In the genomic region with DNA sequence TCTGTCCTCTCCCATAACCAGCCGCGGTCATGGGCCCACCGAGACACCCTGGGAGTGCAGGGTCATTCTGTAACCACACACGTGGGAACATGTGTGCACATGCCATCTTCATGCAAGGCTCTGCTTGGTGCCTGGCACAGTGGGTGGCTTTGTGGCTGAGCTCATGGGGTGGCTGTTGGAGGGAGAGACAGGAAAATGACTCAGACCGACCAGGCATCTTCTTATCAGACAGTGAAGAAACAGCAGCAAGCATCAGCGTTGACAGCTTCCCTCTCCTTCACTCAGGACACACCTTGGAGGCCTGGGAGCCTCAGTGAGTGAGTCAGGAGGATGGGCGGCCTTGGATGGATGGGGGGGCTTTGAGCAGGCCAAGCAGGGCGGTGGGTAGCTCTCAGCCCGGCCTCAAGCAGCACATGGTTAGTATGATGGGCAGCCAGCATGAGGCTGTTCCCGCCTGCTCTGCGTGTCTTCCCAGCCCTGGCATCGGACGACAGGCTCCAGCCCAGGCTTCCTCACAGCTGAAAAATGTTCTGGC, we compare ENCODE assay signal across 12 mouse cellular contexts. TPM values are rescaled to one million over a fixed set of nuclear protein-coding genes. Genes with fewer than 3 reads are reported as not detected.
DNase-seq lines count a peak whose midpoint lies in the region; ATAC-seq lines count a peak whose summit lies in the region.
"Had no signal": no experiment of that assay in that cellular context is flagged by ENCODE, and none has a peak within 500 bp of the region (broad histone marks: within the 10 kb centered on the region; RNA-seq: fewer than 3 reads in every experiment).

No protein-coding gene starts in this region.

- peaks cover 8% of the 10 kb centered on the region for H3K4me1 ChIP-seq in heart, embryonic 12.5 days (replicated peaks)
- H3K4me1 ChIP-seq in megakaryocyte, embryonic 14.5 days = peaks cover 16% of the 10 kb centered on the region
- no peaks in the 10 kb centered on the region for H3K4me1 ChIP-seq in liver, embryonic 11.5 days (replicated peaks; ENCODE audit: control insufficient read depth, insufficient read depth, low read length)
- H3K4me1 ChIP-seq: neural tube, embryonic 13.5 days had no signal

- no peak for ATAC-seq in heart, embryonic 12.5 days (ENCODE audit: insufficient number of reproducible peaks, low FRiP score)
- no peak for ATAC-seq in megakaryocyte, adult 5-6 weeks (ENCODE audit: poor library complexity, severe bottlenecking)
- no peak for ATAC-seq in liver, embryonic 11.5 days (replicated peaks; ENCODE audit: low FRiP score)
- no peak for ATAC-seq in activated CD4-positive, CD25-positive, alpha-beta regulatory T cell, adult 4 months
- ATAC-seq: forebrain, embryonic 16.5 days; inflammation-experienced regulatory T-cells, adult 6 months had no signal

- peak; percentile 95 for DNase-seq in heart, adult 11 months
- DNase-seq in gastrocnemius, adult 8-10 months (ENCODE audit: low spot score in 2 of 2) = peak; percentile 2 to 3
- peak; percentile 0 to 1 for DNase-seq in urinary bladder, adult 18-20 months (ENCODE audit: low spot score in 2 of 2)
- DNase-seq in liver, embryonic 11.5 days (ENCODE audit: low spot score) = no peak

- no peak overlapping the region for H3K4me3 ChIP-seq in heart, embryonic 12.5 days
- peak overlapping the region; percentile 23 for H3K4me3 ChIP-seq in megakaryocyte, embryonic 14.5 days (replicated peaks)
- H3K4me3 ChIP-seq in liver, embryonic 11.5 days (ENCODE audit: low read depth, low read length) = no peak overlapping the region
- H3K4me3 ChIP-seq: neural tube, embryonic 13.5 days had no signal

- H3K27ac ChIP-seq in heart, embryonic 12.5 days (ENCODE audit: poor library complexity, severe bottlenecking) = no peak overlapping the region
- H3K27ac ChIP-seq in liver, embryonic 11.5 days (ENCODE audit: low read depth, low read length) = no peak overlapping the region
- H3K27ac ChIP-seq: neural tube, embryonic 13.5 days had no signal

- H3K36me3 ChIP-seq in heart, embryonic 12.5 days = no peaks in the 10 kb centered on the region
- H3K36me3 ChIP-seq in megakaryocyte, embryonic 14.5 days (replicated peaks; ENCODE audit: low read length) = no peaks in the 10 kb centered on the region
- H3K36me3 ChIP-seq in liver, embryonic 11.5 days (ENCODE audit: control insufficient read depth, insufficient read depth, low read length) = no peaks in the 10 kb centered on the region
- H3K36me3 ChIP-seq: neural tube, embryonic 13.5 days had no signal

- H3K9ac ChIP-seq in heart, embryonic 12.5 days = no peak overlapping the region
- no peak overlapping the region for H3K9ac ChIP-seq in liver, embryonic 11.5 days (ENCODE audit: low read depth, low read length)
- H3K9ac ChIP-seq: neural tube, embryonic 13.5 days had no signal

- 71% methylated on average over 13 of the region's 13 CpGs for whole genome bisulfite sequencing in heart, embryonic 12.5 days
- WGBS in liver, embryonic 11.5 days = 68% methylated on average over 13 of the region's 13 CpGs

- no peaks in the 10 kb centered on the region for H3K9me3 ChIP-seq in heart, embryonic 12.5 days (replicated peaks)
- peaks cover 17% of the 10 kb centered on the region for H3K9me3 ChIP-seq in megakaryocyte, embryonic 14.5 days
- no peaks in the 10 kb centered on the region for H3K9me3 ChIP-seq in liver, embryonic 11.5 days (ENCODE audit: control insufficient read depth, low read length)
- H3K9me3 ChIP-seq: neural tube, embryonic 13.5 days had no signal

- no peaks in the 10 kb centered on the region for H3K27me3 ChIP-seq in heart, embryonic 12.5 days (replicated peaks)
- H3K27me3 ChIP-seq in megakaryocyte, embryonic 14.5 days (replicated peaks) = peaks cover 38% of the 10 kb centered on the region
- H3K27me3 ChIP-seq in liver, embryonic 11.5 days (replicated peaks; ENCODE audit: control insufficient read depth, insufficient read depth, low read length) = no peaks in the 10 kb centered on the region
- H3K27me3 ChIP-seq: neural tube, embryonic 13.5 days had no signal

- H3K4me2 ChIP-seq in heart, embryonic 12.5 days = no peak overlapping the region
- H3K4me2 ChIP-seq in liver, embryonic 11.5 days = no peak overlapping the region
- H3K4me2 ChIP-seq: neural tube, embryonic 13.5 days had no signal

RNA-seq across cellular contexts. Expression of a gene that starts 32.9 kb away (rescaled TPM):
- 22.5 and 22.9 TPM in 2 replicates for polyA plus RNA-seq in heart, embryonic 12.5 days (2016; fragmentation: Nextera tagmentation; extraction: Ambion mirVana)
- polyA plus RNA-seq in megakaryocyte, embryonic 14.5 days (2012; ENCODE audit: insufficient read depth, low replicate concordance) = not detected in 2 replicates
- not detected in 2 replicates for total RNA-seq in megakaryocyte, adult 5-6 weeks (2015)
- not detected in 2 replicates for total RNA-seq in megakaryocyte, adult 5-6 weeks (2017)
- 1 to 10 TPM; 1.1 to 3.3 (median 1.9) TPM for total RNA-seq in gastrocnemius, adult 8-10 months (2022)
- polyA plus RNA-seq in liver, embryonic 11.5 days (2014; fragmentation: Nextera tagmentation; extraction: Ambion mirVana) = 7.4 and 7.7 TPM in 2 replicates
- polyA plus RNA-seq in activated CD4-positive, CD25-positive, alpha-beta regulatory T cell, adult 4 months (2017; shearing (Covaris generic)) = under 1 TPM in 1 of 2 experiments, not detected in 1; 0.17 TPM
- total RNA-seq: megakaryocyte-erythroid progenitor cell, adult 5-6 weeks had no signal
- polyA plus RNA-seq: inflammation-experienced regulatory T-cells, adult 6 months had no signal
